Mouse (Mus musculus): ENCODE data around the gene Med15. TPM values are rescaled to one million over a fixed set of nuclear protein-coding genes. Genes with fewer than 3 reads are reported as not detected.
"Not testable (repeated sequence)": the region's sequence is repeated elsewhere in the genome, so short reads cannot be mapped to it uniquely, and the experiment has no call there.

Med15 gene
- total RNA-seq, 1 experiment from 2014 or later, result 30.8 TPM

DNA sequence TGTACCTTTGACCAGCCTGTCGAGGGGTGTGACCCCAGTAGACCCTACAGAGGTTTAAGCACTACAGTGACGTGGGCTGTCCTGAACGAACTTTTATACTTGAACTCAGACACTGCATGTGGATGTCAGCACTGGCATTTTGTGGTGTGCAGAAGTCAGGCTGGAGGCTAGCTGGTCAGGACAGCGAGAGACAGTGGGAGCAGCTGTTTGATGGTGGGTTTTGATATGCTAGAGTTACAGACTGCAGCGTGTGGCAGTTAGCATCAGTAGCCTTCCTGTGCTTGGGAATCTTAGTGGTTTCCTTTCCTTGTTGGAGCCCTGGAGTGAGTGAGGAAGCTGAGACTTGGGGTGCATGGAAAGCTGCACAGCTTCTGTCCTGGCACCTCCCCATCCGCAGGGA lies 2.2 kb upstream of the Med15 start:
- not testable (repeated sequence) for ATAC-seq (replicated peaks; ENCODE audit: low read depth, poor library complexity, severe bottlenecking)

DNA sequence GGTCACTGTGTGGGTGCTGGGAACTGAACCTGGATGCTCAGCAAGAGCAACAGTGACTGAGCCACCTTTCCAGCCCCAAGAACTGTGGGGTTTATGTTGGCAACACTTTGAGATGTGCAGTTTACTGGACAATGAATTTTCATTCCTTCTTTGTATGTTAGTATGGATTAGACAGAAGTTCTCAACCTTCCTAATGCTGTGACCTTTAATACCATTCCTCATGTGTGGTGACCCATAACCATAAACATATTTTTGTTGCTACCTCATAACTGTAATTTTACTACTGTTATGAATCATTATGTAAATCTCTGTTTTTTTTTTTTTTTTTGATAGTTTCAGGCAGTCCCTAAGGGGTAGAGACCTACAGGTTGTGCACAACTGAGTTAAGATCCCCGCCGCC lies 955 bp upstream of the Med15 start:
- ATAC-seq (replicated peaks; ENCODE audit: low read depth, poor library complexity, severe bottlenecking), result no peak

DNA sequence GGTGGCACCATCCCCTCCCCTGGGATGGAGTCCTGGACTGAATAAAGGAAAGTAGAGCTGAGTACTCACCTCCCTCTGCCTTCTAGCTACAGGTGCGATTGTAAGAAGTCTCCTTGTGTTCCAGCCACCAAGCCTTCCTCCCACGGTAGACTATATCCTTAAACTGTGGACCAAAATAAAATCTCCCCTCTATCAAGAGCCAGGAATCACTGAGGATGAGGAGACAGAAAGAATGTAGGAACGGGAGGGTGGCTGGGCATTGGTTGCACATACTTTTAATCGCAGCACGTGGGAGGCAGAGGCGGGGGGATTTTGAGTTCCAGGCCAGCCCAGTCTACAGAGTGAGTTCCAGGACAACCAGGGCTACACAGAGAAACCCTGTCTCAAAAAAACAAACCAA lies 260 bp downstream of the Med15 start:
- ATAC-seq (replicated peaks; ENCODE audit: low read depth, poor library complexity, severe bottlenecking), result no peak

DNA sequence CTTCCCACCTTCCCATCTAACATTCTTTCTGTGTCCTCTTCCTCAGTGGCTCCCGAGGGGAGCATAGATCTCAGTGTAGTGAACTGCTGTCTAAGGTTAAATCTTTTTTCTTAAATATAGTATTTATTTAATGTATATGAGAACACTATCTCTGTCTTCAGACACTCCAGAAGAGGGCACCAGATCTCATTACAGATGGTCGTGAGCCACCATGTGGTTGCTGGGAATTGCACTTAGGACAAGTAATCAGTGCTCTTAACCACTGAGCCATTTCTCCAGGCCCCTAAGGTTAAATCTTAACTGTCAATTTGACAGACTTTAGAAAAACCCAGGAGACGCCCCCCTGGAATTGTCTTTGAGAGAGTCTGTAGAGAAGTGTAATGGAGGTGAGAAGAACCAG lies 670 bp downstream of the Med15 start:
- ATAC-seq (replicated peaks; ENCODE audit: low read depth, poor library complexity, severe bottlenecking), result no peak

DNA sequence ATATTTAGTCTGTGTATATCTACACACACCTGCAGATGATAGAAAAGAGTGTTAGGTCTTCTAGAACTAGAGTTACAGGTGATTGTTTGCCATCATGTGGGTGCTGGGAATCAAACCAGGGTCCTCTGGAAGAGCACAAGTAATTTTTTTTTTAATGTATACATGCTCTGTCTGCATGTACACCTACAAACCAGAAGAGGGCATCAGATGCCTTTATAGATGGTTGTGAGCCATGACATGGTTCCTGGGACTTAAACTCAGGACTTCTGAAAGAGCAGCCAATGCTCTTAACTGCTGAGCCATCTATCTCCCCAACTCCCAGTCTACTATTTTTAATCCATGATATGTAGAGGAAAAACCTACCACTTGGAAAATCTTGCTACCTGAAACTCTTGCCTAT lies 2.7 kb downstream of the Med15 start:
- peak; percentile 37; the same call in 1 of the 2 replicates for ATAC-seq (replicated peaks; ENCODE audit: low read depth, poor library complexity, severe bottlenecking)

DNA sequence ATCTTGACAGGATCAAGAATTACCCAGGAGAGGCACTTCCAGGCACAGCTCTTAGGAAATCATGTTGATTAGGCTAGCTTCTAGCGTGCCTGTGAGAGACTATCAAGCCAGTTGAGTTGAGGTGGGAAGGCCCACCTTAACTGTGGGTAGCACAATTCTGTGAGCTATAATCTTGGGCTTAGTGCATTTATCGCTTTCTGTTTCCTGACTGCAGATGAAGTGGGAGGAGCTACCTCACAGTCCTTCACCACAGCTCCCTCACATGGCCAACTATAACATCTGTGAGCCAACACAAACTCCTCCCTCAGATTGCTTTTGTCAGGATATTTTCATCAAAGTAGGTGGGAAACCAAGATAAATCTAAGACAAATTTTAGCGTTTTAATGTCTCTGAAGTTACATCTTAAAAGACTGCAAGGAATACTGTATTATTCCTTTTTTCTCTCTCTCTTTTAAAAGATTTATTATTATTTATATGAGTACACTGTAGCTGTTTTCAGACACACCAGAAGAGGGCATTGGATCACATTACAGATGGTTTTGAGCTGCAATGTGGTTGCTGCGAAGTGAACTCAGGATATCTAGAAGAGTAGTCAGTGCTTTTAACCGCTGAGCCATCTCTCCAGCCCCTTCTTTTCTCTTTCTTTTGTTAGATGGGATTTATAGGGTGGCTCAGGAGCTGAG lies 5.4 kb downstream of the Med15 start:
- peak; percentile 86 for ATAC-seq (replicated peaks; ENCODE audit: low read depth, poor library complexity, severe bottlenecking)

DNA sequence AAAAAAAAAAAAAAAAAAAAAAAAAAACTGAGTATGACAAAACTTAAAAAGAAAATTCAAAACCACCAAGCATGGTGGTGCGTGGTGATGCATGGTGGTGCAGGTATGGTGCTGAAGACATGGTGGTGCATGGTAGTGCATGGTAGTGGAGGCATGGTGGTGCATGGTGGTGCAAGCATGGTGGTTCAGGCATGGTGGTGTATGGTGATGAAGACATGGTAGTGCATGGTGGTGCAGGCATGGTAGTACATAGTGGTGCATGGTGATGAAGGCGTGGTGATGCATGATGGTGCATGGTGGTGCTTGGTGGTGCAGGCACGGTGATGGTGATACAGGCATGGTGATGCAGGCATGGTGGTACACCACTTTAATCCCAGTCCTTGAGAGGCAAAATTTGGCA lies 8.2 kb downstream of the Med15 start:
- no peak for ATAC-seq (replicated peaks; ENCODE audit: low read depth, poor library complexity, severe bottlenecking)

DNA sequence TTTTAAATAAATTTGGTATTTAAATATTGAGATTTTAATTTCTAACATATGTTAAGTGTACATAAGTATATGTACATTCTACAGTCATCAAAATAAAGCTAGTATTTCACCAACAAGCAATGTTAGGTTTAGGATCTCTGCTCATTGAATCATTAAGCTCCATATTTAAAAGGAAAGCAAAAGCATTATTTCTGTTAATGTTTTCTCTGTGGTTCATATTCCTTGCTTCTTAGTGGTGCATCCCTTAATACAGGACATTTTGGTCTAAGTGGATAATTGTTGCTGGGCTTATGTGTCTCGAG lies 9.4 kb downstream of the Med15 start:
- ATAC-seq (replicated peaks; ENCODE audit: low read depth, poor library complexity, severe bottlenecking), result no peak

DNA sequence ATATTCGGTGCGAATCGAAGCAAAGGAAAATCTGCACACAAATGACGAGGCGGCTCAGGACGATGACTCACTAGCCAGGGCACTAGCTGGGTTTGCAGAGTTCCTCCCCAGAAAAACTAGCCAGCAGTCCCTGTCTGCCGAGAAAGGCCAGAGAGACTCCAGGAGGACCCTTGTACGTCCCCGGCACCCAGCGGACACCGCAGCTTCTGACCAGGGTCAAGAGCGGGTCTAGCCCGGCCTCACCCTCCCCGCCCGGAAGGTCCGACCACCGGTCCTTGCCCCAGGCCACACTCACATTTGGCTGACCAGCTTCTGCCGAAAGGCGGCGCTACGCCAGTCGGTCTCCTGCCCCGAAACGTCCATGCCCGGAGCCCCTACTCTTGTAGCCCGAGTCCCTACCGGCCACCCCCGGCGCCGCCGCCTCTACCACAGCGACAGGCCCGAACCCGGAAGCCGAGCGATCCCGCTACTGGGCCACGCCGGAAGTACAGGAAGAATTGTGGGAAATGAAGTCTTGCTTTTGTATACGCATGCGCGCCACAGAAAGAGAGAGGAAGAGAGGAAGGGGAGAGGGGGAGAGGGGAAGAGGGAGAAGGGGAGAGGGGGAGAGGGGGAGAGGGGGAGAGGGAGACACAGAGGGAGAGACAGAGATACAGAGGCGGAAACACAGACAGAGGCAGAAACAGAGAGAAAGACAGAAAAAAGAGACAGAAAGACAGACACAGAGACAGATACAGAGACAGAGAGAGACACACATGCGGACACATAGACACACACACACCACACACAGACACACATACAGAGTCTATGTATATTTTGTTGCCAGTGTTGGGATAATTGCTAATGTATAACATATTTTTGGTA lies 10.0 kb downstream of the Med15 start:
- peak; percentile 88 for ATAC-seq (replicated peaks; ENCODE audit: low read depth, poor library complexity, severe bottlenecking)

DNA sequence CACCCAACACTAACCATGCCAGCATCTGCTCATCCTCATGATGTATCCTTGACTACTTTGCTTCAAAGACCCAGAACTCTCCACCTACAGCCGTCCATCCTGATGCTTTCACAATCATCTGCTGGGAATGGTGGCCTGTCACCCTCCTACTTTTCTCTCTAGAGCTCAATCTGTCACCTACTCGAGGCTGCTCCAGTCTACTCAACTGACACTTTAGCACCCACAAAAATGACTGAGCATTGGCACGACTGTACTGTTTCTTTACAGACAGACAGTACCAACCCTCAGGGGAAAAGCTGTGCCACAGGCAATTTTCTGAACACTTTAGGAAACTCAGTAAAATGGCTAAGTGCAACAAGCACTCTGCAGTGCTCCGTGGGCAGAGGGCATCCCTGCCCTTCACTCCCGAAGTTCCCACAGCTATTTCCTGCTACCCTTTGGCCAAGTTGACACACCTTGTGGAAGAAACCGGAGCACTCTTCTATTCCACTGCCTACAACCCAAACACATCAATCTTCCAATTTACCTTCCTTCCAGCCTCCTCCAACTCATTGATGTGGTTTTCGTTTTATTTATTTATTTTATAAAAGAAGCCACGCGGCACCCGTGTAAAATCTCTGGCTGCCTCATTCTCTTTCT lies 10.8 kb downstream of the Med15 start:
- no peak for ATAC-seq (replicated peaks; ENCODE audit: low read depth, poor library complexity, severe bottlenecking)

DNA sequence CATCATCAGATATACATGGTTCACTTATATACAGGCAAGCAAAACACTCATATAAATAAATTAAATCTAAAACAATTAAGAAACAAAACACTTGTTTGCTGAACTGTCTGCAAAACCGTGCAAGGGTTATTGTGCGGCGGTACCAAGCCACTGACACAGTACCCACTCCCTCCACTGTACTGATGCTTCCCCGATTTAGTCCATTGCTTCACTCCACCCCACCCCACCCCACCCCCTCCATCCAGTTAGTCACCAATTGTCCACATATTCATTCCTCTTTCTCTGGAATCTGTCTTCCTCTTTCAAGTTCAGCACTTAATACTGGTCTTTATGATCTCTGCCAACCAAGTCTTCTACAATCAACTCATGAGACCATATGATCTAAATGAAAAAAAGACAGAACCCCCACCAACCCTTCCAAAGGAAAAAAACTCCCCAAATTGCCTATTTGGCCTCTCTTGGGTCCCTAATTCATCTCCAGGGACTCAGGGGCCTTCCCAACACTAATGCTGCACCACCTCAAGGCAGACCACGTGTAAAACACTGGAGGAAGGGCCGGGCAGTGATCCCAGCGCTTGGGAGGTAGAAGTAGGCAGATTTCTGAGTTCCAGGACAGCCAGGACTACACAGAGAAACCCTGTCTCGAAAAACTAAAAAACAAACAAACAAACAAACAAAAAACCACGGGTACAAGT lies 11.4 kb downstream of the Med15 start:
- ATAC-seq (replicated peaks; ENCODE audit: low read depth, poor library complexity, severe bottlenecking), result no peak

DNA sequence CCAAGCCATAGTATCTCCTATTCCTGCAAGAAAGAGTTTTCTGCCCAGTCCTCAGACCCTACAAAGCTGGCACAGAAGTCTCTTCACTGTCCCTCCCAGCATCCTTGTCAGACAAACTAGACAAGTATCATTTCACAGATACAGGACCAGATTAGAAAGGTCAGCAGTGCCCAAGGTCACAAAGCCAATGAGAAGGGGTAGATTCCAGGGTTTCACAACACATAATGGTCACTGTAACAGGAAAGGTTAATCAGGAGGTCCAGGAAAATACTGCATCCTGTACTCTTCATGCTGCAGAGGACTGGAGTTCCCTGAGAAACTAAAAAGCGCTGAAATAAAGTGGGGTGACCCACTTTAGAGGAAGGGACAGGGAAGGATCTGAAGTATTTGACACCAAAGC lies 14.9 kb downstream of the Med15 start:
- no peak for ATAC-seq (replicated peaks; ENCODE audit: low read depth, poor library complexity, severe bottlenecking)

DNA sequence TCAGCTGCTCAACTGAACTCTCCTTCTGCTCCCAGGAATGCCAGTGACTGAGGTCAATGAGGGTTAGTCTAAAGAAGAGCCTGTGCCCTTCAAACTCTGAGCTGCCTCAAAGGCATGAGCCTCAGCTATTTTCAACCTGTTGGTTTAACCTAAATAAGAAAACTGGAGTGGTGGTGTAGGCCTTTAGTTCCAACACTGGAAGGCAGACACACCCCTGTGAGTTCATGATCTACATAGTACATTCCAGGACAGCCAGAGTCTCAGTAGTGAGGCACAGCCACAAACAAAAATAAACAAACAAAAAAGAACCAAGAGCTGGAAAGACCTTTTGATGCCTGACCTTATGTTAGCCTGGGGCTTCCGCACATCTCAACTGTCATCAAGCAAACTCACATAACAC lies 25.1 kb downstream of the Med15 start:
- ATAC-seq (replicated peaks; ENCODE audit: low read depth, poor library complexity, severe bottlenecking), result no peak

DNA sequence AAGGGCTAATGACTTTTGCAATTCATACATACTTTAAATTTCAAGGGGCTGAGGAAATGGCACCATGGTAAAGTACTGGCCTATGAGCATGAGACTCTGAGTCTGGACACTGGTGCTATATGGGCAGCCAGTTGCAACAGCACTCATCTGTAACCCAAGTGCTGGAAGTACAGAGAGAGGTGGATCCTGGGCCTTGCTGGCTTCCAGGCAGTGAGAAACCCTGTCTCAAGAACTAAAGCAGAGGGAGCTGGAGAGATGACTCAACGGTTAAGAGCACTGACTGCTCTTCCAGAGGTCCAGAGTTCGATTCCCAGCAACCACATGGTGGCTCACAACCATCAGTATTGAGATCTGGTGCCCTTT lies 31.7 kb downstream of the Med15 start:
- ATAC-seq (replicated peaks; ENCODE audit: low read depth, poor library complexity, severe bottlenecking), result no peak

DNA sequence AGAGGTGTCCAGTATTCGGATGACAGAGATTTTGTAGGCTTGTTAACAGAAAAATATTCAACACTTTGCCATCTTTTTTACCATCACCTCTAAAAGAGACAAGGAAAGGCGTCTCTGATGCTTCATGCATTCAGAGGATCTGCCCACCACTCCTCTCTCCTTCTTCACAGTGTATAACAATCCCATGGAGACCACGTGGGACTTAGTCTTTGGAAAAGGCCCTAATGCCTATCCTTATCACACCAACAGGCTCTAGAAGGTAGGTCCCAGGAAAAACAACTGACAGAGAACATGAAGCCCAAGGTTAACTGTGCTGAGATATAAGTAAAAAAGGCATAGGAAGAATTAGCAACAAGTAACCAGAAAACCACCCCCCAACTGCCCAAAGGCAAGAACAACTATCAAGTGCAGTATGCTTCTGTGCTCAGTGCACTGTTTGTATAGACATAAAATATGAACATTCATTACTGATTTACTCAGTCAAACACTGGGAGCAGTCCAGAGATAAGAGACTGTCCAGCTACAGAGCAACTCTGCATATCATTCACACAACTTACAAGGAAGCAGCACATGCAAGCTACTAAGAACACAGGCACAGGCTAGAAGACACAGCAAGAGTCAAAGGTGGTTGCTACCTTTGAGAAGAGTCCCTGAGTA lies 32.2 kb downstream of the Med15 start:
- ATAC-seq (replicated peaks; ENCODE audit: low read depth, poor library complexity, severe bottlenecking), result no peak

DNA sequence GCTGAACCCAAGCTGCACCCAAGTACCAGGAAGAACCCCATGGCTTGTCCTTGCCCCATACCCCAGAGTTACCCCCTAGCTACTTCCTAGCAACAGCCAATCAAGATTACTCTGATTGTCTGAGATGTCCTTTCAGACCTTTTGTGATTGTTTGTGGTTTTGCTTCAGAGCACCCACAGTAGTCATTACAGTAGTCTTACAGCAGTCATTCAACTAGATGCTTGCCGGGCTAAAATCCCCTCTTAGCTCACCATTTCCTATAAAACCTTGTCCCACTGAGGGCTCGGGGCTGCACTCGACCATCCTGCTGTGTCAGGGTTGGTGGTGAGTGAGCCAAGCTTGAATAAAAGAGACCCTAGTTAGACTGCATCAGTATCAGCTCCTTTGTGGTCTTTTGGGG lies 37.8 kb downstream of the Med15 start:
- ATAC-seq (replicated peaks; ENCODE audit: low read depth, poor library complexity, severe bottlenecking), result no peak

DNA sequence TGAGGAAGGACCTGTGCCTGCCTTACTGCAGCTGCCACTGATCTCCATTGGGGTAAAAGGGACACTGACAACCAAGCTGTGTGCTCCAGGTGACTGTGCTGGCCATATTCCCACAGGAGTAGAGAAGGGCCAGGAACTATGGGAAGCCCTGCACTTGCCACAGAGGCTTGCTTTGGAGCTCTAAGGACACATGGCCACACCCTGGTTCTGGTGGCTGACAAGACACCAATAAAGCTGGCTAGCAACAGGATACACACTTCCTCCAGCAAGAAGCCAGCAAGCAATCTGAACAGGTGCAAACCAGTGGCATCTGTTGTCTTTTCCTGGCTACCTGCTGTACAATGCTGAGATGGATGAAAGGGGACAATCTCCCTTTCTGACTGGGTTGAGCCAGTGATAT lies 62.8 kb downstream of the Med15 start:
- no peak for ATAC-seq (replicated peaks; ENCODE audit: low read depth, poor library complexity, severe bottlenecking)

DNA sequence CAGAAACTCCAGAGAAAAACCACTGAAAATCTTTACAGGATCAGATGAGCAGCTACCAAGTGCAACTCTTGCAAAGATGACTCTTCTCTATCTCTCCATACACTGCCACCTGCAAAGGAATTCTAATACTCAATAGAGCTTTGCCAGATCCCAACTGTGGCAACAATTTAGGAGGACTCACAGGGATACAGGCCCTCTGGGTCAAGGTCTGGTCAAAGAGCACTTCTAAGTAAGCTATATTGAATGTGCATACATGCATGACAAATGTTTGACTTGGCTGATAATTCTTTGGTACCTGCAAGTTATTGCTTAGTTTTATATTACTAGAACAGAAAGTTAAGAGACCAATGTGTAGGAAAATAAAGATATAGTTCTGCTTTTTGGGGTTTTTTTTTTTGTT lies 67.1 kb downstream of the Med15 start:
- no peak for ATAC-seq (replicated peaks; ENCODE audit: low read depth, poor library complexity, severe bottlenecking)

DNA sequence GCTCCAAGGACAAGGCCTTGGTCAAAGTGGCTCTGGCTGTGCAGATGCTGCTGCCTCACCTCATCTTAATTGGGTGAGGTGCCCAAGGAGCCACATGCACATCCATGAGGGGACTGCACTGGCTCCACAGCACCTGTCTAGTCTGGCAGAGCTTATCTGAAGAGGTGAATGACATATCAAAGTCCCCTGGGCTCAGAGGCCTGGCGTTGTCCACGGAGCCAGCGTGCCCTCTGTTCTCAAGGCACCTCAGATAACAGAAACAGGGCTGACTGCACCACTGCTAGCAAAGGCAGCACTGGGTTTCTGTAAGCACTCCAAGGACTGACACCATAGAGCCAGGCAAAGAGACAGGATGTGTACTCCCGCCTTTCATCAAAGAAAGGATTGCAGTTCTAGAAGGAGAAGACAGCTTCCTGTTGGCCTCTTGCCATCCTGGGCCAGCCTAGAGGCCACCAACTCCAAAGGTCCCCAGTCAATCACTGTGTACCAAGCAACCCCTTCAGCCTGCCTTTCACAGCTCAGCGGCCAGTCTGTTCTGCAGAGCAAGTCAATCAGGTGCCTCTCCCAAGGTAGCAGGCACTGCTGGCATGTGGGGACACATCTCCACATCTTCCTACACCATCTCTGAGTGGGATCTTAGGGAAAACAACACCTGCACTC lies 76.3 kb downstream of the Med15 start:
- no peak for ATAC-seq (replicated peaks; ENCODE audit: low read depth, poor library complexity, severe bottlenecking)
